Mouse (Mus musculus) B cell, adult 67 days (primary cell): ENCODE results near the gene Cd302. TPM values are rescaled to one million over a fixed set of nuclear protein-coding genes. Genes with fewer than 3 reads are reported as not detected.

Experiments used
- total RNA-seq, 2 experiments: library from RNA; stranded (reverse); gene quantifications; 4 replicates each; pipeline ENCODE4 v1.2.4; 2023

Cd302 gene
- total RNA-seq = 1 to 10 TPM in 1 of 2 experiments, not detected in 1; 1.6 TPM

GRCm38 (mm10) chr2:60284467-60284821, at the start of gene Cd302:
TSS of gene Cd302 (minus strand) at chr2:60284488.

GRCm38 (mm10) chr2:60209703-60210651, 74.3 kb downstream of the Cd302 start, which contains the start of the genes Baz2b and March7:
TSS of gene Baz2b (minus strand) at chr2:60209839.
TSS of gene March7 (plus strand) at chr2:60209887.

Other genes starting within 250 kb of the Cd302 start
- gene Baz2b, start 74.6 kb downstream of the Cd302 start, total RNA-seq = 100 to 1,000 TPM; 223 to 240 TPM
- gene March7, start 74.6 kb downstream of the Cd302 start, total RNA-seq = 100 to 1,000 TPM; 148 to 179 TPM
- 10 to 100 TPM in 1 of 2 experiments, 1 to 10 TPM in 1; 8.6 to 11.8 TPM for gene Ly75, start 98.8 kb upstream of the Cd302 start, total RNA-seq